Comparison of ENCODE assay signal across 39 mouse cellular contexts in genomic region chr15:82784581-82784980, GRCm38 (mm10). TPM values are rescaled to one million over a fixed set of nuclear protein-coding genes. Genes with fewer than 3 reads are reported as not detected.
"Had no signal": no experiment of that assay in that cellular context is flagged by ENCODE, and none has a peak within 500 bp of the region (broad histone marks: within the 10 kb centered on the region; RNA-seq: fewer than 3 reads in every experiment).

No protein-coding gene starts in this region.

- DNase-seq: cerebellum, adult 2 months; cerebellum, adult 8-10 months; cerebellum, adult 9-10 months; cerebellum, adult 9-11 months; cerebellum, postnatal 10 days; cerebellum, postnatal 14 days; cerebellum, postnatal 25 days; cerebellum, postnatal 36 days; embryo, embryonic 11 days; forebrain, postnatal 0 days; gastrocnemius, adult 2 months; gastrocnemius, postnatal 10 days; gastrocnemius, postnatal 14 days; gastrocnemius, postnatal 25 days; gastrocnemius, postnatal 36 days; heart, adult 18-20 months; heart, adult 2 months had no signal

- H3K4me1 ChIP-seq: embryonic facial prominence, embryonic 10.5 days; embryonic facial prominence, embryonic 12.5 days; embryonic facial prominence, embryonic 13.5 days; embryonic facial prominence, embryonic 15.5 days; forebrain, embryonic 10.5 days; forebrain, embryonic 12.5 days; forebrain, embryonic 13.5 days; forebrain, embryonic 15.5 days had no signal

- H3K9me3 ChIP-seq: embryonic facial prominence, embryonic 10.5 days; embryonic facial prominence, embryonic 12.5 days; embryonic facial prominence, embryonic 13.5 days; embryonic facial prominence, embryonic 15.5 days; forebrain, embryonic 10.5 days; forebrain, embryonic 12.5 days; forebrain, embryonic 13.5 days; forebrain, embryonic 15.5 days had no signal

- H3K9ac ChIP-seq: embryonic facial prominence, embryonic 12.5 days; embryonic facial prominence, embryonic 13.5 days; embryonic facial prominence, embryonic 15.5 days; forebrain, embryonic 12.5 days; forebrain, embryonic 13.5 days; forebrain, embryonic 15.5 days; forebrain, postnatal 0 days had no signal

- H3K4me2 ChIP-seq: embryonic facial prominence, embryonic 12.5 days; embryonic facial prominence, embryonic 13.5 days; embryonic facial prominence, embryonic 15.5 days; forebrain, embryonic 12.5 days; forebrain, embryonic 13.5 days; forebrain, embryonic 15.5 days had no signal

- ATAC-seq: forebrain, embryonic 13.5 days; forebrain, embryonic 14.5 days; forebrain, embryonic 15.5 days; forebrain, embryonic 16.5 days; forebrain, postnatal 0 days had no signal

- H3K27me3 ChIP-seq: embryonic facial prominence, embryonic 12.5 days; embryonic facial prominence, embryonic 13.5 days; embryonic facial prominence, embryonic 15.5 days; forebrain, embryonic 12.5 days; forebrain, embryonic 13.5 days; forebrain, embryonic 15.5 days had no signal

- H3K36me3 ChIP-seq: embryonic facial prominence, embryonic 10.5 days; embryonic facial prominence, embryonic 12.5 days; embryonic facial prominence, embryonic 13.5 days; embryonic facial prominence, embryonic 15.5 days; forebrain, embryonic 10.5 days; forebrain, embryonic 12.5 days; forebrain, embryonic 15.5 days had no signal

- H3K4me3 ChIP-seq: embryonic facial prominence, embryonic 10.5 days; embryonic facial prominence, embryonic 12.5 days; embryonic facial prominence, embryonic 13.5 days; embryonic facial prominence, embryonic 15.5 days; erythroblast, embryonic 14.5 days; forebrain, embryonic 10.5 days; forebrain, embryonic 12.5 days; forebrain, embryonic 13.5 days; forebrain, embryonic 15.5 days; gastrocnemius, adult 2 months; heart, adult 2 months had no signal

- H3K27ac ChIP-seq: embryonic facial prominence, embryonic 10.5 days; embryonic facial prominence, embryonic 12.5 days; embryonic facial prominence, embryonic 13.5 days; embryonic facial prominence, embryonic 15.5 days; forebrain, embryonic 10.5 days; forebrain, embryonic 12.5 days; forebrain, embryonic 13.5 days; forebrain, embryonic 15.5 days; gastrocnemius, adult 2 months; heart, adult 2 months had no signal

RNA-seq across cellular contexts. Expression of gene Cyp2d26, which starts 9.5 kb away (rescaled TPM):
- total RNA-seq: common myeloid progenitor, adult 5-6 weeks; forebrain, postnatal 0 days; gastrocnemius, adult 2 months; gastrocnemius, postnatal 14 days; gastrocnemius, postnatal 25 days; gastrocnemius, postnatal 36 days; granulocyte monocyte progenitor cell, adult 5-6 weeks; heart, adult 18-20 months; heart, adult 2 months had no signal
- polyA plus RNA-seq: embryonic facial prominence, embryonic 10.5 days; embryonic facial prominence, embryonic 11.5 days; embryonic facial prominence, embryonic 12.5 days; embryonic facial prominence, embryonic 13.5 days; embryonic facial prominence, embryonic 14.5 days; embryonic facial prominence, embryonic 15.5 days; erythroblast, embryonic 14.5 days; forebrain, embryonic 10.5 days; forebrain, embryonic 11.5 days; forebrain, embryonic 12.5 days; forebrain, embryonic 14.5 days; forebrain, embryonic 15.5 days; forebrain, embryonic 16.5 days; forebrain, postnatal 0 days; heart, adult 2 months had no signal

RNA-seq across cellular contexts. Expression of gene Cyp2d40, which starts 20.6 kb away (rescaled TPM):
- total RNA-seq: common myeloid progenitor, adult 5-6 weeks; forebrain, postnatal 0 days; gastrocnemius, adult 18-20 months; gastrocnemius, adult 2 months; gastrocnemius, adult 8-10 months; gastrocnemius, postnatal 10 days; gastrocnemius, postnatal 14 days; gastrocnemius, postnatal 25 days; gastrocnemius, postnatal 36 days; gastrocnemius, postnatal 4 days; granulocyte monocyte progenitor cell, adult 5-6 weeks; heart, adult 18-20 months; heart, adult 2 months had no signal
- polyA plus RNA-seq: cerebellum, adult 2 months; cortical plate, adult 2 months; embryonic facial prominence, embryonic 10.5 days; embryonic facial prominence, embryonic 11.5 days; embryonic facial prominence, embryonic 12.5 days; embryonic facial prominence, embryonic 13.5 days; embryonic facial prominence, embryonic 14.5 days; embryonic facial prominence, embryonic 15.5 days; erythroblast, embryonic 14.5 days; forebrain, embryonic 10.5 days; forebrain, embryonic 11.5 days; forebrain, embryonic 12.5 days; forebrain, embryonic 13.5 days; forebrain, embryonic 14.5 days; forebrain, embryonic 15.5 days; forebrain, embryonic 16.5 days; forebrain, postnatal 0 days; frontal cortex, adult 2 months; gonadal fat pad, adult 2 months; heart, adult 2 months had no signal
